Mouse (Mus musculus) MEL (cell line): Measurements from ENCODE around the gene Pdcd5. TPM values are rescaled to one million over a fixed set of nuclear protein-coding genes. Genes with fewer than 3 reads are reported as not detected.

Experiments used
- DNase-seq: peaks from one replicate; pipeline ENCODE4 v3.0.0; 2011; ENCODE audit warnings: low read depth, low spot score
- H3K27ac ChIP-seq: 2 replicates; pipeline ENCODE4 v1.5.1; 2012; ENCODE audit warnings: low read depth, mild to moderate bottlenecking, control low read depth, low read length, moderate library complexity; ENCODE audit not compliant: control insufficient read depth
- H3K27me3 ChIP-seq, 2 experiments: fragments of 150-350 bp in 1 of 2; sonication (generic) in 1 of 2; 2 replicates each; pipeline ENCODE4 v1.6.1; 2012; ENCODE audit warnings: low read length in 2 of 2, mild to moderate bottlenecking in 2 of 2, improper control_type of control experiment in 1 of 2, moderate library complexity in 1 of 2; ENCODE audit not compliant: insufficient read depth in 2 of 2, control insufficient read depth in 1 of 2
- H3K36me3 ChIP-seq, 2 experiments: 2 replicates each; pipeline ENCODE4 v1.6.1; 2012 to 2014; ENCODE audit warnings: low read length in 2 of 2, improper control_type of control experiment in 1 of 2, inconsistent platforms in 1 of 2, mild to moderate bottlenecking in 1 of 2; ENCODE audit not compliant: insufficient read depth in 2 of 2, control insufficient read depth in 1 of 2
- H3K4me1 ChIP-seq, 2 experiments: fragments of 150-350 bp in 1 of 2; sonication (generic) in 1 of 2; 2 replicates each; pipeline ENCODE4 v1.6.1; 2012; ENCODE audit warnings: low read length in 2 of 2, improper control_type of control experiment in 1 of 2, mild to moderate bottlenecking in 1 of 2; ENCODE audit not compliant: insufficient read depth in 2 of 2, control insufficient read depth in 1 of 2
- H3K4me3 ChIP-seq, 2 experiments: fragments of 150-350 bp in 1 of 2; sonication (generic) in 1 of 2; 2 replicates each; pipeline ENCODE4 v1.5.1; 2012; ENCODE audit warnings: low read depth in 2 of 2, low read length in 2 of 2, mild to moderate bottlenecking in 2 of 2, moderate library complexity in 2 of 2, control low read depth in 1 of 2, improper control_type of control experiment in 1 of 2; ENCODE audit not compliant: control insufficient read depth in 1 of 2, insufficient read depth in 1 of 2
- H3K79me2 ChIP-seq: 2 replicates; pipeline ENCODE4 v1.6.1; 2012; ENCODE audit warnings: mild to moderate bottlenecking, low read length, moderate library complexity; ENCODE audit not compliant: control insufficient read depth, poor library complexity, insufficient read depth
- H3K9ac ChIP-seq: 2 replicates; pipeline ENCODE4 v1.6.1; 2012; ENCODE audit warnings: low read depth, mild to moderate bottlenecking, control low read depth, low read length, moderate library complexity; ENCODE audit not compliant: control insufficient read depth, poor library complexity, severe bottlenecking
- H3K9me3 ChIP-seq: fragments of 150-350 bp; sonication (generic); replicated peaks from 2 replicates; pipeline ENCODE4 v1.6.1; 2012; ENCODE audit warnings: mild to moderate bottlenecking, low read length, improper control_type of control experiment, moderate library complexity; ENCODE audit not compliant: insufficient read depth
- CHD1 ChIP-seq: IDR thresholded peaks from 2 replicates; pipeline ENCODE4 v1.6.1; 2012; ENCODE audit warnings: low read depth, mild to moderate bottlenecking, inconsistent platforms, low read length, improper control_type of control experiment
- CHD2 ChIP-seq: IDR thresholded peaks from 2 replicates; pipeline ENCODE4 v1.6.1; 2011; ENCODE audit warnings: low read length, improper control_type of control experiment
- CTCF ChIP-seq, 3 experiments: IDR thresholded peaks in 2 of 3; conservative IDR thresholded peaks in 1 of 3; 2 replicates each; pipeline ENCODE4 v1.5.1; 2011 to 2012; ENCODE audit warnings: low read length in 3 of 3, low read depth in 2 of 3, mild to moderate bottlenecking in 2 of 3, improper control_type of control experiment in 1 of 3, inconsistent platforms in 1 of 3, mixed read lengths in 1 of 3, moderate library complexity in 1 of 3; ENCODE audit not compliant: control insufficient read depth in 1 of 3, insufficient read depth in 1 of 3, poor library complexity in 1 of 3, severe bottlenecking in 1 of 3
- E2F4 ChIP-seq: IDR thresholded peaks from 2 replicates; pipeline ENCODE4 v1.6.1; 2011; ENCODE audit warnings: low read depth, low read length, improper control_type of control experiment, borderline replicate concordance
- ELF1 ChIP-seq: IDR thresholded peaks from 2 replicates; pipeline ENCODE4 v1.6.1; 2014; ENCODE audit warnings: low read depth, mild to moderate bottlenecking, inconsistent platforms, low read length, improper control_type of control experiment, moderate library complexity
- EP300 ChIP-seq, 2 experiments: IDR thresholded peaks; 2 replicates each; pipeline ENCODE4 v1.6.1; 2011; ENCODE audit warnings: improper control_type of control experiment in 2 of 2, low read length in 2 of 2, low read depth in 1 of 2, mild to moderate bottlenecking in 1 of 2
- GATA1 ChIP-seq: IDR thresholded peaks from 2 replicates; pipeline ENCODE4 v1.6.1; 2011; ENCODE audit warnings: low read depth, low read length, improper control_type of control experiment
- JUND ChIP-seq: IDR thresholded peaks from 2 replicates; pipeline ENCODE4 v1.6.1; 2011; ENCODE audit warnings: low read depth, mild to moderate bottlenecking, improper control_type of control experiment, low read length
- KAT2A ChIP-seq: conservative IDR thresholded peaks from 2 replicates; pipeline ENCODE4 v1.6.1; 2012; ENCODE audit warnings: low read depth, low read length, improper control_type of control experiment, inconsistent platforms
- MYB ChIP-seq: IDR thresholded peaks from 2 replicates; pipeline ENCODE4 v1.6.1; 2011; ENCODE audit warnings: mild to moderate bottlenecking, low read depth, low read length, improper control_type of control experiment
- MYC ChIP-seq: IDR thresholded peaks from 2 replicates; pipeline ENCODE4 v1.6.1; 2011; ENCODE audit warnings: low read depth, mild to moderate bottlenecking, low read length, improper control_type of control experiment, moderate library complexity
- NRF1 ChIP-seq: IDR thresholded peaks from 2 replicates; pipeline ENCODE4 v1.6.1; 2014; ENCODE audit warnings: low read depth, mild to moderate bottlenecking, inconsistent platforms, low read length, improper control_type of control experiment, moderate library complexity; ENCODE audit not compliant: poor library complexity, insufficient read depth, severe bottlenecking
- POLR2A ChIP-seq, 2 experiments: IDR thresholded peaks; 2 replicates each; pipeline ENCODE4 v1.6.1; 2011 to 2012; ENCODE audit warnings: low read length in 2 of 2, mild to moderate bottlenecking in 2 of 2, control low read depth in 1 of 2, improper control_type of control experiment in 1 of 2, low read depth in 1 of 2, moderate library complexity in 1 of 2; ENCODE audit not compliant: control insufficient read depth in 1 of 2, insufficient read depth in 1 of 2, poor library complexity in 1 of 2
- RCOR1 ChIP-seq: IDR thresholded peaks from 2 replicates; pipeline ENCODE4 v1.6.1; 2012; ENCODE audit warnings: low read depth, mild to moderate bottlenecking, inconsistent platforms, low read length, improper control_type of control experiment
- SIN3A ChIP-seq: IDR thresholded peaks from 2 replicates; pipeline ENCODE4 v1.6.1; 2012; ENCODE audit warnings: low read length, improper control_type of control experiment, inconsistent platforms
- TAL1 ChIP-seq: IDR thresholded peaks from 2 replicates; pipeline ENCODE4 v1.6.1; 2012; ENCODE audit warnings: mild to moderate bottlenecking, inconsistent platforms, low read length, moderate library complexity, mixed read lengths
- TBP ChIP-seq: IDR thresholded peaks from 2 replicates; pipeline ENCODE4 v1.8.0; 2011; ENCODE audit warnings: low read depth, low read length, improper control_type of control experiment
- TCF12 ChIP-seq: IDR thresholded peaks from 2 replicates; pipeline ENCODE4 v1.6.1; 2014; ENCODE audit warnings: low read depth, mild to moderate bottlenecking, inconsistent platforms, low read length, improper control_type of control experiment, moderate library complexity
- UBTF ChIP-seq: IDR thresholded peaks from 2 replicates; pipeline ENCODE4 v1.6.1; 2012; ENCODE audit warnings: low read depth, mild to moderate bottlenecking, inconsistent platforms, low read length, improper control_type of control experiment, moderate library complexity, borderline replicate concordance; ENCODE audit not compliant: insufficient read depth
- USF2 ChIP-seq, 2 experiments: IDR thresholded peaks; 2 replicates each; pipeline ENCODE4 v1.6.1; 2011 to 2012; ENCODE audit warnings: improper control_type of control experiment in 2 of 2, low read length in 2 of 2, borderline replicate concordance in 1 of 2, inconsistent platforms in 1 of 2, low read depth in 1 of 2, mild to moderate bottlenecking in 1 of 2; ENCODE audit not compliant: insufficient read depth in 1 of 2
- ZC3H11A ChIP-seq: IDR thresholded peaks from 2 replicates; pipeline ENCODE4 v1.6.1; 2012; ENCODE audit warnings: low read depth, mild to moderate bottlenecking, inconsistent platforms, low read length, improper control_type of control experiment
- ZKSCAN1 ChIP-seq: IDR thresholded peaks from 2 replicates; pipeline ENCODE4 v1.6.1; 2012; ENCODE audit warnings: low read depth, mild to moderate bottlenecking, inconsistent platforms, low read length, improper control_type of control experiment, moderate library complexity
- polyA plus RNA-seq, 2 experiments: library from polyadenylated mRNA; stranded (reverse) in 1 of 2; unstranded in 1 of 2; fragments of >175 nt in 1 of 2; fragments of >200 nt in 1 of 2; gene quantifications; 2 replicates each; pipeline versions ENCODE4 v1.2.1 to v1.2.4; 2012; ENCODE audit warnings: low replicate concordance in 2 of 2, low read depth in 1 of 2; ENCODE audit not compliant: insufficient read length in 2 of 2, insufficient read depth in 1 of 2, missing spikeins in 1 of 2
- total RNA-seq: library from RNA; depleted of rRNA; stranded (reverse); fragments of 300-350 nt; gene quantifications from 2 replicates; pipeline ENCODE4 v1.2.3, GENCODE M21; 2012

The Pdcd5 gene
- total and polyA plus RNA-seq, 3 experiments, result 118 to 1,267 (median 221) TPM

GRCm38 (mm10) chr7:35657829-35658228 lies 10.5 kb upstream of the Pdcd5 start:
- Histone ChIP-seq H3K4me3 (no peak overlapping the region), H3K79me2 (no peaks in the 10 kb centered on the region), H3K4me1 (no peaks in the 10 kb centered on the region), H3K27me3 (no peaks in the 10 kb centered on the region), H3K9me3 (no peaks in the 10 kb centered on the region), H3K36me3 (no peaks in the 10 kb centered on the region), H3K9ac (no peak overlapping the region), H3K27ac (no peak overlapping the region)
- TF ChIP-seq JUND (no peak), ZKSCAN1 (no peak), MYC (no peak), ZC3H11A (no peak), USF2 (IDR thresholded peaks at IDR 0.05; ENCODE audit: borderline replicate concordance in 1 of 2, insufficient read depth in 1 of 2, low read depth in 1 of 2, low read length in 2 of 2) (no peak), NRF1 (no peak), CHD2 (no peak), TBP (no peak), KAT2A (no peak), CTCF (IDR thresholded peaks at IDR 0.05 in 2 of 3, conservative IDR thresholded peaks at IDR 0.05 in 1 of 3; ENCODE audit: control insufficient read depth in 1 of 3, insufficient read depth in 1 of 3, low read depth in 2 of 3, low read length in 3 of 3, poor library complexity in 1 of 3, severe bottlenecking in 1 of 3) (no peak), TCF12 (no peak), TAL1 (no peak), UBTF (no peak), EP300 (IDR thresholded peaks at IDR 0.05; ENCODE audit: low read depth in 1 of 2, low read length in 2 of 2) (no peak), RCOR1 (no peak), SIN3A (no peak), E2F4 (no peak), CHD1 (no peak)
- no peak for DNase-seq

DNA sequence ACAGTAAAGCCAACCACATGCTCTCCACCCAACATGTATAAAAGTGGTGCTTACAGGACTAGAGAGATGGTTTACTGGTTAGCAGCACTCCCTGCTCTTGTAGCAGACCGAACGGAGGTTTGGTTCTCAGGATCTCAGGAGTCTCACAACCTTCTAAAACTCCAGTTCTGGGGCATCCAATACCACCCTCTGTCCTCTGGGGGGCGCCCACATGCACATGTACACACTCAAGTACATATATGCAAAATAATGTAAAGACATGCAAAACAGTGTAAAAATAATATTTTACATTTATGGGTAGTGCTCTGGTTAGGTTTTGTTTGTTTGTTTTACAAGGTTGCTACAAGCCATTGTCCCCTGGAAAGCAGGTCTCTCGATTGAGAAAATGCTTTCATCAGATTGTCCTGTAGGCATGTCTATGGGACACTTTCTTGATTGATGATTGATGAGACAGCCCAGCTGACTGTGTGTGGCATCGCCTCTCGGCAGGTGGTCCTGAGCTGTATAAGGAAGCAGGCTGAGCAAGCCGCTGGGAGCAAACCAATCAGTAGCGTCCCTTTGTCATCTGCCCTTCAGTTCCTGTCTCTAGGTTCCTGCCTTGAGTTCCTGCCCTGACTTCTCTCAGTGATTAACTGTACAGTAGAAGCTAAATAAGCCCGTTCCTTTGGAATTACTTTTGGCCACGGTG lies 4.4 kb upstream of the Pdcd5 start:
- Histone ChIP-seq H3K27ac (no peak overlapping the region), H3K27me3 (no peaks in the 10 kb centered on the region), H3K9me3 (no peaks in the 10 kb centered on the region), H3K9ac (no peak overlapping the region), H3K4me3 (no peak overlapping the region), H3K36me3 (peaks cover 0 to 10% of the 10 kb centered on the region in 2 experiments; a peak in 2 of 4 replicates), H3K4me1 (peaks cover 2 to 11% of the 10 kb centered on the region in 2 experiments), H3K79me2 (peaks cover 5% of the 10 kb centered on the region)
- DNase-seq, result peak; percentile 59
- TF ChIP-seq GATA1 (no peak), CTCF (IDR thresholded peaks at IDR 0.05 in 2 of 3, conservative IDR thresholded peaks at IDR 0.05 in 1 of 3; ENCODE audit: control insufficient read depth in 1 of 3, insufficient read depth in 1 of 3, low read depth in 2 of 3, low read length in 3 of 3, poor library complexity in 1 of 3, severe bottlenecking in 1 of 3) (peak; percentile 36 to 51 (median 48); a peak in 5 of 6 replicates), USF2 (IDR thresholded peaks at IDR 0.05; ENCODE audit: borderline replicate concordance in 1 of 2, insufficient read depth in 1 of 2, low read depth in 1 of 2, low read length in 2 of 2) (no peak), POLR2A (IDR thresholded peaks at IDR 0.05; ENCODE audit: control insufficient read depth in 1 of 2, insufficient read depth in 1 of 2, low read depth in 1 of 2, low read length in 2 of 2, poor library complexity in 1 of 2) (no peak), MYB (no peak), ELF1 (no peak)
